Mouse (Mus musculus) E14TG2a.4 (cell line): ENCODE results near the gene Ube4b.

Experiments used
- CTCF ChIP-seq: conservative IDR thresholded peaks from 2 replicates; pipeline ENCODE4 v1.5.1; 2014; ENCODE audit warnings: low read length
- POU5F1 ChIP-seq: IDR thresholded peaks from 2 replicates; pipeline ENCODE4 v1.6.1; 2014; ENCODE audit warnings: low read length, borderline replicate concordance

- no peak for TF ChIP-seq CTCF
- no peak for TF ChIP-seq POU5F1
Measured at GRCm38 (mm10) chr4:149361051-149361450, 65.5 kb downstream of the Ube4b start.
